Mouse (Mus musculus) E14TG2a.4 (cell line): Measurements from ENCODE around the gene Ceacam10.

Experiments used
- H3K27me3 ChIP-seq: 2 replicates; pipeline ENCODE4 v1.6.1; 2014; ENCODE audit warnings: low read length, control low read depth; ENCODE audit not compliant: insufficient read depth
- H3K36me3 ChIP-seq: 2 replicates; pipeline ENCODE4 v1.6.1; 2014; ENCODE audit warnings: low read length, control low read depth; ENCODE audit not compliant: insufficient read depth
- H3K4me1 ChIP-seq: replicated peaks from 2 replicates; pipeline ENCODE4 v1.6.1; 2014; ENCODE audit warnings: low read depth, low read length, control low read depth
- H3K4me3 ChIP-seq: replicated peaks from 2 replicates; pipeline ENCODE4 v1.5.1; 2014; ENCODE audit warnings: mild to moderate bottlenecking, low read length
- H3K9me3 ChIP-seq: 2 replicates; pipeline ENCODE4 v1.6.1; 2014; ENCODE audit warnings: low read length, control low read depth
- CTCF ChIP-seq: conservative IDR thresholded peaks from 2 replicates; pipeline ENCODE4 v1.5.1; 2014; ENCODE audit warnings: low read length
- NANOG ChIP-seq: IDR thresholded peaks from 2 replicates; pipeline ENCODE4 v1.6.1; 2014; ENCODE audit warnings: borderline replicate concordance, low read length, mixed read lengths
- POU5F1 ChIP-seq: IDR thresholded peaks from 2 replicates; pipeline ENCODE4 v1.6.1; 2014; ENCODE audit warnings: low read length, borderline replicate concordance

Gene Ceacam10

GRCm38 (mm10) chr7:24824452-24824851 lies 47.4 kb downstream of the Ceacam10 start:
- no peaks in the 10 kb centered on the region for H3K9me3 ChIP-seq
- TF ChIP-seq CTCF (no peak), NANOG (no peak), POU5F1 (no peak)
- no peaks in the 10 kb centered on the region for H3K27me3 ChIP-seq
- no peak overlapping the region for H3K4me3 ChIP-seq
- H3K36me3 ChIP-seq: no peaks in the 10 kb centered on the region
- H3K4me1 ChIP-seq: no peaks in the 10 kb centered on the region; the same call in 1 of the 2 replicates

- H3K27me3 ChIP-seq: 0 out of 2 replicates have a peak, but pooled peaks cover 4% of the 10 kb centered on the region
- TF ChIP-seq POU5F1 (no peak), NANOG (no peak), CTCF (no peak)
- H3K36me3 ChIP-seq: no peaks in the 10 kb centered on the region
- no peaks in the 10 kb centered on the region for H3K4me1 ChIP-seq
- H3K9me3 ChIP-seq: peaks cover 7% of the 10 kb centered on the region; the same call in 1 of the 2 replicates
- H3K4me3 ChIP-seq: no peak overlapping the region
Observed at GRCm38 (mm10) chr7:24827181-24827580, 50.2 kb downstream of the Ceacam10 start.
